Mouse (Mus musculus): Measurements from ENCODE around the gene Gm21812.
"Not testable (repeated sequence)": the region's sequence is repeated elsewhere in the genome, so short reads cannot be mapped to it uniquely, and the experiment has no call there.

Gene Gm21812

GRCm38 (mm10) chrY:9347084-9347483, at the start of gene Gm21812:
Gene Gm21812, minus strand, starts transcription at chrY:9347184.
- DNase-seq (ENCODE audit: low read depth, low spot score) = not testable (repeated sequence)

All from brain, embryonic 18.5 days (tissue).